Mouse (Mus musculus): ENCODE results near the gene Eps8. TPM values are rescaled to one million over a fixed set of nuclear protein-coding genes. Genes with fewer than 3 reads are reported as not detected.

The Eps8 gene
- polyA plus RNA-seq, 1 experiment from 2014 or later, result 10.0 TPM

DNA sequence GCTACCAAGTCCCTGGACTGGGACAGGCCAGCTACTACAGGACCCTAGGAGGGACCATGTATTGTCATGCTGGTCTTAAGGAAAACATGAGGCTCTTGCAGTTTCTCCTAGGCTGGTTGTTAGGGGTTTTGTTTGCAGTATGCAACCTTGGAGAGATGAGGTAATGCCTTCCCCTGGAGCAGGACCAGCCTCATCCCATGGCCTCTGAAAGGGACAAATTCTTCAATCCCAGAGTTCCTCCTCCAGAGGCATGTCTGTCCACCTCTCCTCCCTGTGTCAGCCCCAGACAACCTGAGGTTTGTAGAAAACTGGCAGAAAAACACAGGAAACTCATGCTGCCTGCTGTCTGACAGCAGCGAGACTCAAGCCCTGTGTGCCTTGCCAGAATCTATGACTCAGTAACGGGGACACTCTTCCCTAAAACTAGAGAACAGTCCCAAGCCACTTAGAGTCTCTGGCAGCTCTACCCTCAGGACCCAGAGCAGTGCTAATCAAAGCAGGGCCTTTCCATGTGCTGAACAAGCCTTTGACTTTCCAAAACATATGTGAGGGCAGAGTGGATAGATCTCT, 36.0 kb upstream of the Eps8 start:
- Histone ChIP-seq H3K27me3 (ENCODE audit: control insufficient read depth, insufficient read depth, low read length) (no peaks in the 10 kb centered on the region), H3K9me3 (replicated peaks; ENCODE audit: control insufficient read depth, low read length) (no peaks in the 10 kb centered on the region), H3K9ac (replicated peaks; ENCODE audit: low read length) (no peak overlapping the region), H3K27ac (replicated peaks; ENCODE audit: low read depth, low read length) (no peak overlapping the region), H3K36me3 (replicated peaks; ENCODE audit: control insufficient read depth, insufficient read depth, low read depth, low read length) (no peaks in the 10 kb centered on the region), H3K4me3 (ENCODE audit: low read depth, low read length) (no peak overlapping the region), H3K4me1 (ENCODE audit: control insufficient read depth, insufficient read depth, low read length) (no peaks in the 10 kb centered on the region), H3K4me2 (ENCODE audit: low read depth, low read length) (no peak overlapping the region)
- WGBS, result 80% methylated on average over 2 of the region's 2 CpGs
- ATAC-seq (replicated peaks; ENCODE audit: insufficient number of reproducible peaks, low FRiP score, low TSS enrichment, low read depth) (no peak), DNase-seq (ENCODE audit: low spot score) (no peak)

DNA sequence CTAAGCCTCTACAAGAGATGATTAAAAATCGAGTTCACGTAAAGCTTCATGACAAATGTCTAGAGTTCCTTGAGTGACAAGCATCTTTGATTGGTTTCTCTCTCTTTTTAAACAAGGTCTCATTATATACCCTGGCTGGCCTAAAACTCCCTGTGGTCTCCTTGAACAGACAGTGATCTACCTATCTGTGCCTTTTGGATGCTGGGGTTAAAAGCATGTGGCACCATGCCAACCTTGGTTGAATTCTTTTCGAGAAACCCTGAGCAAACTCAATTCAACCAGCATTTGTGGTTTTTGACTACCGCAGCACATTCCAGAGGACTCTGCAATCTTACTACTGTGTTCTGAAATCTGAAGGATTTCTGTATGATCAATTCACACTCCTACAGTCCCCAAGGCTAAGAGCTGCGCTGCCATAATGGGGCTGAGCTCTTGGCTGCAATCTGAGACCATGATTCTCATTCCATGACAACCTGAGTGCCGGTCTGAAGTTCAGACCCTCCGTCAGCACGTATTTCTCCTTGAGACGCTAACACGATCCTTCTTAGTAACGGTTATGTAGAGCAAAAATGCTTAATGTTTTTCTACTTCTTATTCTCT, 33.9 kb upstream of the Eps8 start:
- H3K4me3 ChIP-seq (ENCODE audit: low read depth, low read length), result no peak overlapping the region
- H3K36me3 ChIP-seq (replicated peaks; ENCODE audit: control insufficient read depth, insufficient read depth, low read depth, low read length), result no peaks in the 10 kb centered on the region
- no peak overlapping the region for H3K4me2 ChIP-seq (ENCODE audit: low read depth, low read length)
- DNase-seq (ENCODE audit: low spot score), result no peak
- no peaks in the 10 kb centered on the region for H3K4me1 ChIP-seq (ENCODE audit: control insufficient read depth, insufficient read depth, low read length)
- no peaks in the 10 kb centered on the region for H3K27me3 ChIP-seq (ENCODE audit: control insufficient read depth, insufficient read depth, low read length)
- no peaks in the 10 kb centered on the region for H3K9me3 ChIP-seq (replicated peaks; ENCODE audit: control insufficient read depth, low read length)
- no peak overlapping the region for H3K27ac ChIP-seq (replicated peaks; ENCODE audit: low read depth, low read length)
- no peak overlapping the region for H3K9ac ChIP-seq (replicated peaks; ENCODE audit: low read length)
- no peak for ATAC-seq (replicated peaks; ENCODE audit: insufficient number of reproducible peaks, low FRiP score, low TSS enrichment, low read depth)
- WGBS, result 80% methylated on average over 11 of the region's 11 CpGs

DNA sequence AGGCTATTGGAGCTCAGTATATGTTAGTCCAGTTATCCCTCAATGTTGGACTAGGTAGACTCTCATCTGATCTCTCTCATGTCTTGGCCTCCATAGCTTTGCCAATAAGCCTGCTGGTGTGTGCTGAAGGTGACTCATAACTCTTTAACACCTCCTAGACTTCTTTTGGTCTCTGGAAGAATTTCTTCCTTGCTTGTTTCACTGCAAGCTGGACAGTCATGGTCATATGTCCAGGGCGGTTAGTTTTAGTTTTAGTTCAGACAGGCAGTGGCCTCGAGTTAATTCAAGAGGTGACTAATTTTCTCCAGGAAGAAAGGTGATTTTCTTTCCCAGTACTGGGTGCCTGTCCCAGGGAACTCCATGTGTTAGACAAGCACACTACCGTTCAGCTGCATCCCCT, 33.4 kb upstream of the Eps8 start:
- ATAC-seq (replicated peaks; ENCODE audit: insufficient number of reproducible peaks, low FRiP score, low TSS enrichment, low read depth) (no peak), DNase-seq (ENCODE audit: low spot score) (no peak)
- Histone ChIP-seq H3K4me3 (ENCODE audit: low read depth, low read length) (no peak overlapping the region), H3K36me3 (replicated peaks; ENCODE audit: control insufficient read depth, insufficient read depth, low read depth, low read length) (no peaks in the 10 kb centered on the region), H3K27ac (replicated peaks; ENCODE audit: low read depth, low read length) (no peak overlapping the region), H3K27me3 (ENCODE audit: control insufficient read depth, insufficient read depth, low read length) (no peaks in the 10 kb centered on the region), H3K4me2 (ENCODE audit: low read depth, low read length) (no peak overlapping the region), H3K4me1 (ENCODE audit: control insufficient read depth, insufficient read depth, low read length) (no peaks in the 10 kb centered on the region), H3K9me3 (replicated peaks; ENCODE audit: control insufficient read depth, low read length) (no peaks in the 10 kb centered on the region), H3K9ac (replicated peaks; ENCODE audit: low read length) (no peak overlapping the region)
- WGBS, result 86% methylated on average over 3 of the region's 3 CpGs

GRCm38 (mm10) chr6:137687667-137688066, 33.0 kb upstream of the Eps8 start:
- no peaks in the 10 kb centered on the region for H3K27me3 ChIP-seq (ENCODE audit: control insufficient read depth, insufficient read depth, low read length)
- ATAC-seq (replicated peaks; ENCODE audit: insufficient number of reproducible peaks, low FRiP score, low TSS enrichment, low read depth), result no peak
- H3K4me1 ChIP-seq (ENCODE audit: control insufficient read depth, insufficient read depth, low read length), result no peaks in the 10 kb centered on the region
- no peak overlapping the region for H3K4me2 ChIP-seq (ENCODE audit: low read depth, low read length)
- no peak overlapping the region for H3K9ac ChIP-seq (replicated peaks; ENCODE audit: low read length)
- no peak overlapping the region for H3K27ac ChIP-seq (replicated peaks; ENCODE audit: low read depth, low read length)
- no peak for DNase-seq (ENCODE audit: low spot score)
- no peaks in the 10 kb centered on the region for H3K9me3 ChIP-seq (replicated peaks; ENCODE audit: control insufficient read depth, low read length)
- 83% methylated on average over 5 of the region's 5 CpGs for WGBS
- H3K36me3 ChIP-seq (replicated peaks; ENCODE audit: control insufficient read depth, insufficient read depth, low read depth, low read length), result no peaks in the 10 kb centered on the region
- H3K4me3 ChIP-seq (ENCODE audit: low read depth, low read length), result no peak overlapping the region

- no peaks in the 10 kb centered on the region for H3K36me3 ChIP-seq (replicated peaks; ENCODE audit: control insufficient read depth, insufficient read depth, low read depth, low read length)
- DNase-seq (ENCODE audit: low spot score), result no peak
- H3K4me3 ChIP-seq (ENCODE audit: low read depth, low read length), result no peak overlapping the region
- H3K9me3 ChIP-seq (replicated peaks; ENCODE audit: control insufficient read depth, low read length), result no peaks in the 10 kb centered on the region
- no peak overlapping the region for H3K27ac ChIP-seq (replicated peaks; ENCODE audit: low read depth, low read length)
- H3K9ac ChIP-seq (replicated peaks; ENCODE audit: low read length), result no peak overlapping the region
- no peak overlapping the region for H3K4me2 ChIP-seq (ENCODE audit: low read depth, low read length)
- H3K27me3 ChIP-seq (ENCODE audit: control insufficient read depth, insufficient read depth, low read length), result no peaks in the 10 kb centered on the region
- H3K4me1 ChIP-seq (ENCODE audit: control insufficient read depth, insufficient read depth, low read length), result no peaks in the 10 kb centered on the region
- WGBS, result 79% methylated on average over 2 of the region's 2 CpGs
- no peak for ATAC-seq (replicated peaks; ENCODE audit: insufficient number of reproducible peaks, low FRiP score, low TSS enrichment, low read depth)
Measured at GRCm38 (mm10) chr6:137682629-137683028, 28.0 kb upstream of the Eps8 start.

DNA sequence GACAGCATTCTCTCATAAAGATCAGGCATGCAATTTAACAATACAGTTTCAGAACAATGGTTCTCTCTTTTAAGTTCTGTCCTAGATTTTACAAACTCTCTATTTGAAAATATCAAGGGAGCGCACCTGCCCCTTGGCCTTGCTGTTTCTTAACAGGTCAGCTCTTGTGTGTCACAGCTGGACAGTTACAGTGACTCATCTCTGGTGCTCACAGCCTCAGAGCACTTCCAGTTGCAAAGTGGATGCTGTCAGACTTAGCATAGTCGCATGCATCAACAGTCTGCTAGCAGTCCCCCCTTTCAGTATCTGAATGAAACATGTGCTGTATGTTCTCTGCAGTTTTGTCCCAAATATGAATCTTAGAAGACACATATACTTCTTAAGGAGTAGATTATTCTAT, 26.3 kb upstream of the Eps8 start:
- ATAC-seq (replicated peaks; ENCODE audit: insufficient number of reproducible peaks, low FRiP score, low TSS enrichment, low read depth) (no peak), DNase-seq (ENCODE audit: low spot score) (no peak)
- Histone ChIP-seq H3K9ac (replicated peaks; ENCODE audit: low read length) (no peak overlapping the region), H3K4me2 (ENCODE audit: low read depth, low read length) (no peak overlapping the region), H3K27ac (replicated peaks; ENCODE audit: low read depth, low read length) (no peak overlapping the region), H3K36me3 (replicated peaks; ENCODE audit: control insufficient read depth, insufficient read depth, low read depth, low read length) (no peaks in the 10 kb centered on the region), H3K9me3 (replicated peaks; ENCODE audit: control insufficient read depth, low read length) (no peaks in the 10 kb centered on the region), H3K27me3 (ENCODE audit: control insufficient read depth, insufficient read depth, low read length) (no peaks in the 10 kb centered on the region), H3K4me3 (ENCODE audit: low read depth, low read length) (no peak overlapping the region), H3K4me1 (ENCODE audit: control insufficient read depth, insufficient read depth, low read length) (no peaks in the 10 kb centered on the region)
- WGBS, result 86% methylated on average over 2 of the region's 2 CpGs

DNA sequence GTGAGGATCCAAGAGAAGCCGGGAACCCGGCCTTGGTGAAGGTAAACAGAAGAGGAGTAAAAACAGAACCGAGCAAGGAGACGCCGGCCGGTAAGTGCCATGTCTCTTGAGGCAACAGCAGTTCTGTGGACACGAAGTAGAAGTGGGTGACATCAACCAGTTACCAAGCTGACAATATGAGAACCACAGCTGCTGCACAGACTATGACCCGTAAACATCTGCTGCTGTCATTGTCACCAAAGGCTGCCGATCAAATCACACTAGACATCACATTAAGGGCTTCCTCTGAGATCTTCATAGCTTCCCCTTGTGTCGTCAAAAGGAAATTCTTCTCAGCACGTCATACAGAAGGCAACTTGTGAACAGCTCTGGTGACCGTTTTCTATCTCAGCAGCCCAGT, 21.9 kb upstream of the Eps8 start:
- Histone ChIP-seq H3K4me2 (ENCODE audit: low read depth, low read length) (no peak overlapping the region), H3K27me3 (ENCODE audit: control insufficient read depth, insufficient read depth, low read length) (no peaks in the 10 kb centered on the region), H3K4me3 (ENCODE audit: low read depth, low read length) (no peak overlapping the region), H3K4me1 (ENCODE audit: control insufficient read depth, insufficient read depth, low read length) (no peaks in the 10 kb centered on the region), H3K9ac (replicated peaks; ENCODE audit: low read length) (no peak overlapping the region), H3K9me3 (replicated peaks; ENCODE audit: control insufficient read depth, low read length) (no peaks in the 10 kb centered on the region), H3K36me3 (replicated peaks; ENCODE audit: control insufficient read depth, insufficient read depth, low read depth, low read length) (no peaks in the 10 kb centered on the region), H3K27ac (replicated peaks; ENCODE audit: low read depth, low read length) (no peak overlapping the region)
- 86% methylated on average over 12 of the region's 12 CpGs for WGBS
- ATAC-seq (replicated peaks; ENCODE audit: insufficient number of reproducible peaks, low FRiP score, low TSS enrichment, low read depth) (no peak), DNase-seq (ENCODE audit: low spot score) (no peak)

- Histone ChIP-seq H3K36me3 (replicated peaks; ENCODE audit: control insufficient read depth, insufficient read depth, low read depth, low read length) (no peaks in the 10 kb centered on the region), H3K27me3 (ENCODE audit: control insufficient read depth, insufficient read depth, low read length) (no peaks in the 10 kb centered on the region), H3K4me3 (ENCODE audit: low read depth, low read length) (no peak overlapping the region), H3K27ac (replicated peaks; ENCODE audit: low read depth, low read length) (no peak overlapping the region), H3K9me3 (replicated peaks; ENCODE audit: control insufficient read depth, low read length) (no peaks in the 10 kb centered on the region), H3K4me2 (ENCODE audit: low read depth, low read length) (no peak overlapping the region), H3K9ac (replicated peaks; ENCODE audit: low read length) (no peak overlapping the region), H3K4me1 (ENCODE audit: control insufficient read depth, insufficient read depth, low read length) (no peaks in the 10 kb centered on the region)
- 66% methylated on average over 5 of the region's 5 CpGs for WGBS
- ATAC-seq (replicated peaks; ENCODE audit: insufficient number of reproducible peaks, low FRiP score, low TSS enrichment, low read depth) (no peak), DNase-seq (ENCODE audit: low spot score) (no peak)
Measured at GRCm38 (mm10) chr6:137675556-137675955, 20.9 kb upstream of the Eps8 start.

Data from embryonic facial prominence, embryonic 11.5 days (tissue).